Mouse (Mus musculus) embryonic facial prominence, embryonic 11.5 days (tissue): Measurements from ENCODE around the gene Cpeb2. TPM values are rescaled to one million over a fixed set of nuclear protein-coding genes. Genes with fewer than 3 reads are reported as not detected.

Experiments
- ATAC-seq: fragments of 200-750 bp; cut with Nextera tagmentation; replicated peaks from 2 replicates; pipeline ENCODE4 v1.8.0; 2017; ENCODE audit warnings: low read depth; ENCODE audit not compliant: insufficient number of reproducible peaks, low FRiP score, low TSS enrichment
- DNase-seq: peaks from one replicate; pipeline ENCODE4 v3.0.0-alpha.2; 2015; ENCODE audit warnings: low spot score
- H3K27ac ChIP-seq: fragments of 300-500 bp; sonication (generic); replicated peaks from 2 replicates; pipeline ENCODE4 v1.5.1; 2014; ENCODE audit warnings: mild to moderate bottlenecking, low read depth, low read length, control low read depth
- H3K27me3 ChIP-seq: fragments of 300-500 bp; sonication (generic); 2 replicates; pipeline ENCODE4 v1.6.1; 2014; ENCODE audit warnings: mild to moderate bottlenecking, low read length, moderate library complexity, mixed read lengths; ENCODE audit not compliant: control insufficient read depth, insufficient read depth
- H3K36me3 ChIP-seq: fragments of 300-500 bp; sonication (generic); replicated peaks from 2 replicates; pipeline ENCODE4 v1.6.1; 2014; ENCODE audit warnings: low read depth, mild to moderate bottlenecking, low read length, moderate library complexity, mixed read lengths; ENCODE audit not compliant: control insufficient read depth, insufficient read depth
- H3K4me1 ChIP-seq: fragments of 300-500 bp; sonication (generic); 2 replicates; pipeline ENCODE4 v1.6.1; 2014; ENCODE audit warnings: low read length, mixed read lengths; ENCODE audit not compliant: control insufficient read depth, insufficient read depth
- H3K4me2 ChIP-seq: fragments of 300-500 bp; sonication (generic); 2 replicates; pipeline ENCODE4 v1.6.1; 2014; ENCODE audit warnings: low read depth, mild to moderate bottlenecking, control low read depth, low read length, moderate library complexity
- H3K4me3 ChIP-seq: fragments of 300-500 bp; sonication (generic); 2 replicates; pipeline ENCODE4 v1.5.1; 2014; ENCODE audit warnings: low read depth, low read length, control low read depth
- H3K9ac ChIP-seq: fragments of 300-500 bp; sonication (generic); replicated peaks from 2 replicates; pipeline ENCODE4 v1.6.1; 2014; ENCODE audit warnings: mild to moderate bottlenecking, control low read depth, low read length
- H3K9me3 ChIP-seq: fragments of 300-500 bp; sonication (generic); replicated peaks from 2 replicates; pipeline ENCODE4 v1.6.1; 2016; ENCODE audit warnings: mild to moderate bottlenecking, low read length, inconsistent platforms, mixed read lengths; ENCODE audit not compliant: control insufficient read depth
- WGBS: fragments of 180-500 bp; shearing (Covaris S2); extraction: QIAGEN DNeasy Blood & Tissue Kit; methylation state at CpG from one replicate; pipeline ENCODE4 v1.1.7; 2014; 5-methylcytosine and 5-hydroxymethylcytosine counted together
- polyA plus RNA-seq: library from polyadenylated mRNA; unstranded; fragments of >200 nt; fragmentation: Nextera tagmentation; extraction: Ambion mirVana; gene quantifications from 2 replicates; pipeline ENCODE4 v1.2.1, GENCODE M21; 2014

Gene Cpeb2
- polyA plus RNA-seq, 1 experiment from 2014 or later = 2.4 TPM

- Histone ChIP-seq H3K27me3 (no peaks in the 10 kb centered on the region), H3K4me2 (no peak overlapping the region), H3K27ac (no peak overlapping the region), H3K4me1 (no peaks in the 10 kb centered on the region), H3K4me3 (no peak overlapping the region), H3K36me3 (no peaks in the 10 kb centered on the region), H3K9ac (no peak overlapping the region), H3K9me3 (no peaks in the 10 kb centered on the region)
- DNase-seq (no peak), ATAC-seq (no peak)
Measured at GRCm38 (mm10) chr5:43240729-43241128, 7.8 kb downstream of the Cpeb2 start.

DNA sequence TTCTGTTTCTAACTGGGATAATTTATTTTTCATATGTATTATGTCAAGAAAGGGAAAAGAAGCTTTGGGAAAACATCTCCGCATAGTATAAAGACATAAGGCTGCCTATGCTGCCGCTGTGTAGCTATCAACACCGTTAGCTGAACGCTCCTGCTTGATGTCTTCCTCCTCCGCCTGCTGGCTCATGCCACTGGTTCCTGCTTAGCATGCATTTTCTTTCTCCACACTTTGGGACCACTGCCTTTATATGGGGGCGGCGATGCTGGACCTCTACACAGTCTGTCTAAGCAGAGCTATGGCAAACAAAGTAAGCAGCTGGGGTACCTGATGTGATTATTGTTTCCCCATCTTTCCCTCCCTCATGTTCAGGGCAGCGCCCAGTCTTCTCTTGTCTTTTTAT lies 13.3 kb downstream of the Cpeb2 start:
- no peak for ATAC-seq
- Histone ChIP-seq H3K4me3 (no peak overlapping the region), H3K36me3 (no peaks in the 10 kb centered on the region), H3K9ac (no peak overlapping the region), H3K4me1 (no peaks in the 10 kb centered on the region), H3K4me2 (no peak overlapping the region), H3K9me3 (no peaks in the 10 kb centered on the region), H3K27ac (no peak overlapping the region), H3K27me3 (no peaks in the 10 kb centered on the region)
- DNase-seq = no peak
- 90% methylated on average over 8 of the region's 8 CpGs for WGBS

GRCm38 (mm10) chr5:43246954-43247353 lies 14.0 kb downstream of the Cpeb2 start:
- no peak overlapping the region for H3K4me2 ChIP-seq
- H3K27ac ChIP-seq = no peak overlapping the region
- H3K4me3 ChIP-seq = no peak overlapping the region
- no peak for DNase-seq
- no peak for ATAC-seq
- 75% methylated on average over 6 of the region's 6 CpGs for WGBS
- no peaks in the 10 kb centered on the region for H3K27me3 ChIP-seq
- no peak overlapping the region for H3K9ac ChIP-seq
- no peaks in the 10 kb centered on the region for H3K36me3 ChIP-seq
- no peaks in the 10 kb centered on the region for H3K9me3 ChIP-seq
- no peaks in the 10 kb centered on the region for H3K4me1 ChIP-seq

- no peaks in the 10 kb centered on the region for H3K27me3 ChIP-seq
- H3K4me2 ChIP-seq = no peak overlapping the region
- no peak for ATAC-seq
- H3K27ac ChIP-seq = no peak overlapping the region
- no peak for DNase-seq
- no peaks in the 10 kb centered on the region for H3K9me3 ChIP-seq
- H3K9ac ChIP-seq = no peak overlapping the region
- WGBS = 47% methylated on average over 3 of the region's 3 CpGs
- no peaks in the 10 kb centered on the region for H3K36me3 ChIP-seq
- H3K4me3 ChIP-seq = no peak overlapping the region
- no peaks in the 10 kb centered on the region for H3K4me1 ChIP-seq
Measured at GRCm38 (mm10) chr5:43248001-43248430, 15.0 kb downstream of the Cpeb2 start.

DNA sequence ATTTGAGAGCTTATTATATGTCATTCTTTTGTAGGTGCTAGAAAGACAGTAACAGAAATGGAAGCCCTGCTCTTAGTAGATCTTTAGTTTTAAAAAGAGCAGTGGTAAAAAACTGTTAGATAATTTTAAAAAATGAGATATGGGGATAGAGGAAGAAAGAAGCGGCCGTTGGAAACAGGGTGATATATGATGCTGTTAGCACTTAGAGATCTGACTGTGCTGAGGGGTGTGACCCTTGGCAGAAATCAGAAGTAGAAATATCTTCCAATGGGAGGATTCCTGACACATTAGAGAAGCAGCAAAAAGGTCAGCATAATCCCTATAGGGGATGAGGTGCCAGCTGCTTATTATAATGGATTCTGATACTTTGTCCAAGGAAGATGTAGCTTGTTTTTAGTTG lies 24.5 kb downstream of the Cpeb2 start:
- Histone ChIP-seq H3K9me3 (no peaks in the 10 kb centered on the region), H3K4me3 (no peak overlapping the region), H3K36me3 (no peaks in the 10 kb centered on the region), H3K4me2 (no peak overlapping the region), H3K27me3 (no peaks in the 10 kb centered on the region), H3K27ac (no peak overlapping the region), H3K4me1 (no peaks in the 10 kb centered on the region), H3K9ac (no peak overlapping the region)
- DNase-seq (no peak), ATAC-seq (no peak)
- WGBS = 95% methylated on average over 2 of the region's 2 CpGs

GRCm38 (mm10) chr5:43258472-43259142 lies 25.6 kb downstream of the Cpeb2 start:
- H3K27ac ChIP-seq = no peak overlapping the region
- no peaks in the 10 kb centered on the region for H3K36me3 ChIP-seq
- H3K9ac ChIP-seq = no peak overlapping the region
- DNase-seq = no peak
- no peak overlapping the region for H3K4me2 ChIP-seq
- no peaks in the 10 kb centered on the region for H3K27me3 ChIP-seq
- no peaks in the 10 kb centered on the region for H3K9me3 ChIP-seq
- H3K4me3 ChIP-seq = no peak overlapping the region
- no peaks in the 10 kb centered on the region for H3K4me1 ChIP-seq
- WGBS = 90% methylated on average over 3 of the region's 3 CpGs
- ATAC-seq = no peak

GRCm38 (mm10) chr5:43261814-43262213 lies 28.8 kb downstream of the Cpeb2 start:
- DNase-seq = no peak
- 69% methylated on average over 6 of the region's 6 CpGs for WGBS

GRCm38 (mm10) chr5:43263951-43264350 lies 31.0 kb downstream of the Cpeb2 start:
- ATAC-seq (no peak), DNase-seq (no peak)

More at GRCm38 (mm10) chr5:43261814-43262213, 28.8 kb downstream of the Cpeb2 start:
- H3K4me2 ChIP-seq = no peak overlapping the region
- no peaks in the 10 kb centered on the region for H3K27me3 ChIP-seq
- ATAC-seq = no peak
- no peaks in the 10 kb centered on the region for H3K9me3 ChIP-seq
- no peak overlapping the region for H3K4me3 ChIP-seq
- H3K36me3 ChIP-seq = no peaks in the 10 kb centered on the region
- no peak overlapping the region for H3K9ac ChIP-seq
- no peaks in the 10 kb centered on the region for H3K4me1 ChIP-seq
- no peak overlapping the region for H3K27ac ChIP-seq

More at GRCm38 (mm10) chr5:43263951-43264350, 31.0 kb downstream of the Cpeb2 start:
- H3K4me1 ChIP-seq = no peaks in the 10 kb centered on the region
- 83% methylated on average over 4 of the region's 4 CpGs for WGBS
- no peaks in the 10 kb centered on the region for H3K36me3 ChIP-seq
- H3K4me3 ChIP-seq = no peak overlapping the region
- no peaks in the 10 kb centered on the region for H3K27me3 ChIP-seq
- no peak overlapping the region for H3K4me2 ChIP-seq
- no peak overlapping the region for H3K27ac ChIP-seq
- H3K9me3 ChIP-seq = no peaks in the 10 kb centered on the region
- H3K9ac ChIP-seq = no peak overlapping the region
